Mouse (Mus musculus): ENCODE data around the gene Zbtb46. TPM values are rescaled to one million over a fixed set of nuclear protein-coding genes. Genes with fewer than 3 reads are reported as not detected.

Gene Zbtb46
- polyA plus RNA-seq, 1 experiment from 2014 or later: 16.1 TPM

Other genes with a start within 250 kb of the Zbtb46 start
- 0.12 TPM in 1 of 2 replicates, not detected in the other for gene Srms, start 246.2 kb downstream of the Zbtb46 start, polyA plus RNA-seq (2014; fragmentation: Nextera tagmentation; extraction: Ambion mirVana)
- gene Fndc11, start 239.4 kb downstream of the Zbtb46 start, polyA plus RNA-seq (2014; fragmentation: Nextera tagmentation; extraction: Ambion mirVana): 0.24 TPM in 1 of 2 replicates, not detected in the other
- gene Helz2, start 217.4 kb downstream of the Zbtb46 start, polyA plus RNA-seq (2014; fragmentation: Nextera tagmentation; extraction: Ambion mirVana): 0.68 and 0.90 TPM in 2 replicates
- 21.7 and 22.9 TPM in 2 replicates for gene Gmeb2, start 171.4 kb downstream of the Zbtb46 start, polyA plus RNA-seq (2014; fragmentation: Nextera tagmentation; extraction: Ambion mirVana)
- gene Stmn3, start 144.9 kb downstream of the Zbtb46 start, polyA plus RNA-seq (2014; fragmentation: Nextera tagmentation; extraction: Ambion mirVana): 212 and 228 TPM in 2 replicates
- 66.5 and 68.3 TPM in 2 replicates for gene Rtel1, start 139.7 kb downstream of the Zbtb46 start, polyA plus RNA-seq (2014; fragmentation: Nextera tagmentation; extraction: Ambion mirVana)
- gene Zgpat, start 94.5 kb downstream of the Zbtb46 start, polyA plus RNA-seq (2014; fragmentation: Nextera tagmentation; extraction: Ambion mirVana): 52.3 and 54.7 TPM in 2 replicates
- 64.5 and 77.0 TPM in 2 replicates for gene Arfrp1, start 94.0 kb downstream of the Zbtb46 start, polyA plus RNA-seq (2014; fragmentation: Nextera tagmentation; extraction: Ambion mirVana)
- gene Lime1, start 79.3 kb downstream of the Zbtb46 start, polyA plus RNA-seq (2014; fragmentation: Nextera tagmentation; extraction: Ambion mirVana): 26.2 and 32.7 TPM in 2 replicates
- 0.15 TPM in 1 of 2 replicates, not detected in the other for gene Abhd16b, start 33.8 kb upstream of the Zbtb46 start, polyA plus RNA-seq (2014; fragmentation: Nextera tagmentation; extraction: Ambion mirVana)
- gene Tpd52l2, start 37.7 kb upstream of the Zbtb46 start, polyA plus RNA-seq (2014; fragmentation: Nextera tagmentation; extraction: Ambion mirVana): 143 and 148 TPM in 2 replicates
- gene Dnajc5, start 61.1 kb upstream of the Zbtb46 start, polyA plus RNA-seq (2014; fragmentation: Nextera tagmentation; extraction: Ambion mirVana): 103 and 104 TPM in 2 replicates
- 51.0 and 51.5 TPM in 2 replicates for gene Uckl1, start 125.5 kb upstream of the Zbtb46 start, polyA plus RNA-seq (2014; fragmentation: Nextera tagmentation; extraction: Ambion mirVana)
- gene Prpf6, start 132.4 kb upstream of the Zbtb46 start, polyA plus RNA-seq (2014; fragmentation: Nextera tagmentation; extraction: Ambion mirVana): 76.5 and 82.4 TPM in 2 replicates
- gene Zfp512b, start 133.4 kb upstream of the Zbtb46 start, polyA plus RNA-seq (2014; fragmentation: Nextera tagmentation; extraction: Ambion mirVana): 53.7 and 60.7 TPM in 2 replicates
- 52.0 and 58.5 TPM in 2 replicates for gene Samd10, start 139.8 kb upstream of the Zbtb46 start, polyA plus RNA-seq (2014; fragmentation: Nextera tagmentation; extraction: Ambion mirVana)
- not detected in 2 replicates for gene Gm29797, start 197.6 kb upstream of the Zbtb46 start, polyA plus RNA-seq (2014; fragmentation: Nextera tagmentation; extraction: Ambion mirVana)
- gene Sox18, start 212.2 kb upstream of the Zbtb46 start, polyA plus RNA-seq (2014; fragmentation: Nextera tagmentation; extraction: Ambion mirVana): 15.8 and 18.8 TPM in 2 replicates
- gene Tcea2, start 220.9 kb upstream of the Zbtb46 start, polyA plus RNA-seq (2014; fragmentation: Nextera tagmentation; extraction: Ambion mirVana): 21.1 and 22.6 TPM in 2 replicates
- gene Rgs19, start 234.6 kb upstream of the Zbtb46 start, polyA plus RNA-seq (2014; fragmentation: Nextera tagmentation; extraction: Ambion mirVana): 64.7 and 74.8 TPM in 2 replicates
- not detected in 2 replicates for gene Lkaaear1, start 239.0 kb upstream of the Zbtb46 start, polyA plus RNA-seq (2014; fragmentation: Nextera tagmentation; extraction: Ambion mirVana)